ENCODE assay signal across 12 mouse cellular contexts in the genomic region with DNA sequence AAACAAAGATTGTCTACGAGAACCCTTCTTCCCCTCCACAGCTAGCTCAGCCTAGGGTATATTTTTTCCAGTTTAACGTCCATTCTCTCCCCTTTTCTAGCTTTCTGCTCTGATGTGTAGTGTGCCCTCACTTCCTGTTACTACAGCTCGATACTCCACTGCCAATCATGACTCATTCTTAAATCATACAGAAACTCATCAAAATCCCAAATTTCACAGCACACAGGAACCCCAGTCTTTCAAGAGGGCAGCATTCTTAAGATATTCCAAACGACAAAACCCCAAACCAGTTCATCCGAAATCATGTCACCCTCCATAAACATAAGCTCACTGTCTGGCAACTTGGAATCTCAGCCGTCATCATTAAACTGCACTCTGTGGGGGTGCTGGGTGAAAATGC. TPM values are rescaled to one million over a fixed set of nuclear protein-coding genes. Genes with fewer than 3 reads are reported as not detected.
DNase-seq lines count a peak whose midpoint lies in the region; ATAC-seq and TF ChIP-seq lines count a peak whose summit lies in the region.
"Had no signal": no experiment of that assay in that cellular context is flagged by ENCODE, and none has a peak within 500 bp of the region (broad histone marks: within the 10 kb centered on the region; RNA-seq: fewer than 3 reads in every experiment).

No protein-coding gene starts in this region.

- 0 out of 2 replicates have a peak, but pooled peaks cover 2% of the 10 kb centered on the region for H3K9me3 ChIP-seq in heart, embryonic 12.5 days (replicated peaks)
- H3K9me3 ChIP-seq in limb, embryonic 14.5 days (ENCODE audit: control insufficient read depth, low read length), result no peaks in the 10 kb centered on the region
- H3K9me3 ChIP-seq: midbrain, embryonic 15.5 days had no signal

- 0 out of 2 replicates have a peak, but pooled peaks cover 2% of the 10 kb centered on the region for H3K36me3 ChIP-seq in heart, embryonic 12.5 days
- H3K36me3 ChIP-seq in limb, embryonic 14.5 days (ENCODE audit: control insufficient read depth, insufficient read depth, low read length), result 0 out of 2 replicates have a peak, but pooled peaks cover 2% of the 10 kb centered on the region
- H3K36me3 ChIP-seq: midbrain, embryonic 15.5 days had no signal

- 58% methylated on average over 6 of the region's 6 CpGs for WGBS in heart, embryonic 12.5 days
- 44% methylated on average over 6 of the region's 6 CpGs for WGBS in limb, embryonic 14.5 days

- no peak overlapping the region for H3K9ac ChIP-seq in heart, embryonic 12.5 days
- H3K9ac ChIP-seq in limb, embryonic 14.5 days (ENCODE audit: low read depth, low read length, severe bottlenecking), result no peak overlapping the region
- H3K9ac ChIP-seq: midbrain, embryonic 15.5 days had no signal

- no peaks in the 10 kb centered on the region for H3K27me3 ChIP-seq in heart, embryonic 12.5 days (replicated peaks)
- no peaks in the 10 kb centered on the region for H3K27me3 ChIP-seq in limb, embryonic 14.5 days (ENCODE audit: control insufficient read depth, insufficient read depth, low read length)

- peaks cover 25% of the 10 kb centered on the region for H3K4me1 ChIP-seq in heart, embryonic 12.5 days (replicated peaks)
- peaks cover 20% of the 10 kb centered on the region for H3K4me1 ChIP-seq in limb, embryonic 14.5 days (ENCODE audit: control insufficient read depth, insufficient read depth, low read length)

- no peak for ATAC-seq in heart, embryonic 12.5 days (ENCODE audit: insufficient number of reproducible peaks, low FRiP score)
- ATAC-seq in limb, embryonic 14.5 days (ENCODE audit: low FRiP score, low read depth), result no peak
- ATAC-seq: midbrain, embryonic 15.5 days had no signal

- DNase-seq in heart, postnatal 10 days, result no peak
- no peak for DNase-seq in left cerebral cortex, adult 2 months (ENCODE audit: extremely low spot score in 1 of 2, low spot score in 2 of 2)
- DNase-seq in left cerebral cortex, postnatal 14 days (ENCODE audit: low spot score in 2 of 2), result no peak
- peak; percentile 78 for DNase-seq in Muller cell, postnatal 12 days (ENCODE audit: inconsistent ontology term)
- DNase-seq in limb, embryonic 14.5 days (ENCODE audit: low spot score), result no peak
- no peak for DNase-seq in cerebellum, adult 11 months
- DNase-seq in embryo, embryonic 10.5 days (ENCODE audit: low spot score), result no peak
- DNase-seq: cerebellum, postnatal 25 days; lung, postnatal 14 days; right cerebral cortex, postnatal 4 days had no signal

- TF ChIP-seq POLR2A in limb, embryonic 14.5 days (IDR thresholded peaks at IDR 0.05; ENCODE audit: borderline replicate concordance, extremely low read depth, insufficient read depth, insufficient read length), result no peak

- H3K27ac ChIP-seq in heart, embryonic 12.5 days (ENCODE audit: poor library complexity, severe bottlenecking), result 0 out of 2 replicates have a peak overlapping the region, but pooled peaks have one; percentile 1
- peak overlapping the region; percentile 24 for H3K27ac ChIP-seq in left cerebral cortex, adult 2 months
- H3K27ac ChIP-seq in limb, embryonic 14.5 days (replicated peaks; ENCODE audit: low read depth, low read length), result peak overlapping the region; percentile 15; the same call in 1 of the 2 replicates
- H3K27ac ChIP-seq: midbrain, embryonic 15.5 days had no signal

- TF ChIP-seq CTCF in left cerebral cortex, adult 2 months (IDR thresholded peaks at IDR 0.05), result no peak

- peak overlapping the region; percentile 0; the same call in 1 of the 2 replicates for H3K4me3 ChIP-seq in heart, embryonic 12.5 days
- H3K4me3 ChIP-seq in left cerebral cortex, adult 2 months, result no peak overlapping the region
- no peak overlapping the region for H3K4me3 ChIP-seq in limb, embryonic 14.5 days (replicated peaks; ENCODE audit: low read length)
- H3K4me3 ChIP-seq: midbrain, embryonic 15.5 days had no signal

- H3K4me2 ChIP-seq in heart, embryonic 12.5 days, result peak overlapping the region; percentile 47
- 0 out of 2 replicates have a peak overlapping the region, but pooled peaks have one; percentile 23 for H3K4me2 ChIP-seq in limb, embryonic 14.5 days (replicated peaks; ENCODE audit: low read depth, low read length, severe bottlenecking)
- H3K4me2 ChIP-seq: midbrain, embryonic 15.5 days had no signal

- intact Hi-C loops in heart, postnatal 10 days (cut with DNase I), result no loop called here
- intact Hi-C loops in left cerebral cortex, adult 2 months (cut with DNase I), result no loop called here
- intact Hi-C loops in left cerebral cortex, postnatal 14 days (cut with DNase I), result no loop called here

RNA-seq across cellular contexts. Expression of gene Elk3, which starts 5.0 kb away (rescaled TPM):
- polyA plus RNA-seq in heart, embryonic 12.5 days (2016; fragmentation: Nextera tagmentation; extraction: Ambion mirVana), result 36.8 and 41.0 TPM in 2 replicates
- total RNA-seq in heart, postnatal 10 days (2021), result 100 to 1,000 TPM; 106 to 115 TPM
- 10 to 100 TPM in 1 of 2 experiments, 1 to 10 TPM in 1; 8.6 to 11.9 TPM for total RNA-seq in left cerebral cortex, adult 2 months (2021)
- 10 to 100 TPM; 15.2 to 16.1 TPM for total RNA-seq in left cerebral cortex, postnatal 14 days (2021)
- polyA plus RNA-seq in limb, embryonic 14.5 days (2012; rRNA removed), result 60.9 and 78.2 TPM in 2 replicates
- polyA plus RNA-seq in limb, embryonic 14.5 days (2014; fragmentation: Nextera tagmentation; extraction: Ambion mirVana), result 42.4 and 44.5 TPM in 2 replicates

Comparison
In these comparisons a context has a peak if more than half of its experiments do, and no peak if none do; other contexts are left out.
1. RNA of gene Elk3, which starts 5.0 kb away (total RNA-seq): 106 to 115 TPM in heart, postnatal 10 days; 15.2 to 16.1 TPM in left cerebral cortex, postnatal 14 days and 8.6 to 11.9 TPM in left cerebral cortex, adult 2 months; every median in the first group is over 4 times any median in the second.
2. Peak in every context shown above with its lines, with median percentiles within 50 percentile points of each other: H3K27ac ChIP-seq.